In the genomic region with DNA sequence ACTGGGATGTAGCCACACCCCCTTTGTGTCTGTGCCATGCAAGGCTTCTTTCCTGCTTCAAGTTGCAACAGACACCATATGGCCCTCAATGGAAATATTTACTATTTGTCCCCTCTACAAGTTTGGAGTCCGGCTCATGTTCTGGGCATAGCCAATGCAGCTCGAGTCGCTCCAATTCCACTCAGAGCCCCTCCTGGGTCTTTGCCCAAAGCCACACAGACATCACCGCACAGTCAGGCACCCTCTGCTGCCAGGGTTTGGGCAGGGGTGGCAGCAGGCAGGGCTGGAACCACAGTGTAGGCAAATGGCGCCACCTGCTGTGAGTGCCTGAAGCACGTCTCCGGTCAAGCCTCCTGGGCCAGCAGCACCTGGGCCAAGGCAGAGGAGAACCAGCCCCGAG, we compare ENCODE assay signal across 8 mouse cellular contexts. TPM values are rescaled to one million over a fixed set of nuclear protein-coding genes. Genes with fewer than 3 reads are reported as not detected.
DNase-seq lines count a peak whose midpoint lies in the region; ATAC-seq and TF ChIP-seq lines count a peak whose summit lies in the region.

No protein-coding gene starts in this region.

- no peak overlapping the region for H3K4me2 ChIP-seq in heart, embryonic 15.5 days
- H3K4me2 ChIP-seq in neural tube, embryonic 14.5 days (ENCODE audit: low read depth, low read length), result no peak overlapping the region

- DNase-seq in 416B (ENCODE audit: low read depth), result peak; percentile 67
- peak; percentile 44 for DNase-seq in adrenal gland, adult 8-10 months
- peak; percentile 78 for DNase-seq in embryonic facial prominence, embryonic 10.5 days (ENCODE audit: low spot score)
- peak; percentile 84 to 85 for DNase-seq in kidney, postnatal 25 days
- peak; percentile 51 to 57 for DNase-seq in lung, adult 18-20 months
- DNase-seq in thymus, adult 2 months, result peak; percentile 64

- peak; percentile 74; the same call in 1 of the 2 replicates for TF ChIP-seq CTCF in thymus, adult 2 months (IDR thresholded peaks at IDR 0.05; ENCODE audit: borderline replicate concordance, control insufficient read depth, extremely low read depth, insufficient read depth, low read length, poor library complexity)

- ATAC-seq in heart, embryonic 15.5 days (replicated peaks; ENCODE audit: insufficient number of reproducible peaks, insufficient read depth, low FRiP score, low read depth), result 0 out of 2 replicates have a peak, but pooled peaks have one; percentile 19
- 0 out of 2 replicates have a peak, but pooled peaks have one; percentile 29 for ATAC-seq in neural tube, embryonic 14.5 days (ENCODE audit: low read depth)

- no peaks in the 10 kb centered on the region for H3K9me3 ChIP-seq in embryonic facial prominence, embryonic 10.5 days
- H3K9me3 ChIP-seq in heart, embryonic 15.5 days (replicated peaks), result no peaks in the 10 kb centered on the region
- no peaks in the 10 kb centered on the region for H3K9me3 ChIP-seq in neural tube, embryonic 14.5 days (ENCODE audit: control insufficient read depth, low read length)

- 33% methylated on average over 8 of the region's 8 CpGs for WGBS in embryonic facial prominence, embryonic 10.5 days
- WGBS in heart, embryonic 15.5 days, result 24% methylated on average over 8 of the region's 8 CpGs
- 18% methylated on average over 8 of the region's 8 CpGs for WGBS in neural tube, embryonic 14.5 days
- 28% methylated on average over 8 of the region's 8 CpGs for WGBS in thymus, adult 2 months

- H3K36me3 ChIP-seq in embryonic facial prominence, embryonic 10.5 days (replicated peaks), result peaks cover 29% of the 10 kb centered on the region
- H3K36me3 ChIP-seq in heart, embryonic 15.5 days, result peaks cover 12% of the 10 kb centered on the region; the same call in 1 of the 2 replicates
- peaks cover 6% of the 10 kb centered on the region; the same call in 1 of the 2 replicates for H3K36me3 ChIP-seq in neural tube, embryonic 14.5 days (ENCODE audit: control insufficient read depth, insufficient read depth, low read length)
- H3K36me3 ChIP-seq in thymus, adult 2 months (ENCODE audit: control insufficient read depth, insufficient read depth, low read length), result no peaks in the 10 kb centered on the region

- no peak for TF ChIP-seq POLR2A in thymus, adult 2 months (IDR thresholded peaks at IDR 0.05; ENCODE audit: control insufficient read depth, extremely low read depth, insufficient read depth, low read length, poor library complexity)

- H3K9ac ChIP-seq in heart, embryonic 15.5 days, result no peak overlapping the region
- H3K9ac ChIP-seq in neural tube, embryonic 14.5 days (replicated peaks; ENCODE audit: low read depth, low read length), result no peak overlapping the region

- peaks cover 61% of the 10 kb centered on the region for H3K4me1 ChIP-seq in embryonic facial prominence, embryonic 10.5 days
- H3K4me1 ChIP-seq in heart, embryonic 15.5 days (replicated peaks), result peaks cover 11% of the 10 kb centered on the region
- H3K4me1 ChIP-seq in neural tube, embryonic 14.5 days (ENCODE audit: control insufficient read depth, insufficient read depth, low read length), result peaks cover 19% of the 10 kb centered on the region
- H3K4me1 ChIP-seq in thymus, adult 2 months (replicated peaks; ENCODE audit: control insufficient read depth, insufficient read depth, low read length), result no peaks in the 10 kb centered on the region

- H3K27me3 ChIP-seq in embryonic facial prominence, embryonic 10.5 days (replicated peaks; ENCODE audit: low read depth, poor library complexity, severe bottlenecking), result peaks cover 22% of the 10 kb centered on the region
- no peaks in the 10 kb centered on the region; the same call in 1 of the 2 replicates for H3K27me3 ChIP-seq in heart, embryonic 15.5 days
- H3K27me3 ChIP-seq in neural tube, embryonic 14.5 days (ENCODE audit: control insufficient read depth, insufficient read depth, low read length), result no peaks in the 10 kb centered on the region
- H3K27me3 ChIP-seq in thymus, adult 2 months (ENCODE audit: control insufficient read depth, insufficient read depth, low read length), result no peaks in the 10 kb centered on the region

- peak overlapping the region; percentile 59; the same call in 1 of the 2 replicates for H3K27ac ChIP-seq in embryonic facial prominence, embryonic 10.5 days (replicated peaks)
- H3K27ac ChIP-seq in heart, embryonic 15.5 days, result no peak overlapping the region
- H3K27ac ChIP-seq in neural tube, embryonic 14.5 days (ENCODE audit: low read depth, low read length), result no peak overlapping the region
- no peak overlapping the region for H3K27ac ChIP-seq in thymus, adult 2 months (ENCODE audit: control insufficient read depth, insufficient read depth, low read length)

- no peak overlapping the region for H3K4me3 ChIP-seq in embryonic facial prominence, embryonic 10.5 days
- no peak overlapping the region for H3K4me3 ChIP-seq in heart, embryonic 15.5 days
- H3K4me3 ChIP-seq in neural tube, embryonic 14.5 days (ENCODE audit: low read depth, low read length), result no peak overlapping the region
- no peak overlapping the region for H3K4me3 ChIP-seq in thymus, adult 2 months (ENCODE audit: control insufficient read depth, insufficient read depth, low read length)

RNA-seq across cellular contexts. Expression of gene Slc35c2, which starts 11.8 kb away (rescaled TPM):
- 10 to 100 TPM; 56.7 to 62.1 (median 58.3) TPM for total RNA-seq in adrenal gland, adult 8-10 months (2022)
- polyA plus RNA-seq in embryonic facial prominence, embryonic 10.5 days (2016; fragmentation: Nextera tagmentation; extraction: Ambion mirVana), result 59.2 and 64.6 TPM in 2 replicates
- polyA plus RNA-seq in heart, embryonic 15.5 days (2015; fragmentation: Nextera tagmentation; extraction: Ambion mirVana), result 32.1 and 45.7 TPM in 2 replicates
- polyA plus RNA-seq in neural tube, embryonic 14.5 days (2014; fragmentation: Nextera tagmentation; extraction: Ambion mirVana), result 54.1 and 59.0 TPM in 2 replicates
- polyA plus RNA-seq in thymus, adult 2 months (2012; rRNA removed), result 78.7 and 82.3 TPM in 2 replicates

RNA-seq across cellular contexts. Expression of gene Cdh22, which starts 41.2 kb away (rescaled TPM):
- 1 to 10 TPM; 1.8 to 3.5 (median 2.5) TPM for total RNA-seq in adrenal gland, adult 8-10 months (2022)
- 0.91 and 1.1 TPM in 2 replicates for polyA plus RNA-seq in embryonic facial prominence, embryonic 10.5 days (2016; fragmentation: Nextera tagmentation; extraction: Ambion mirVana)
- 0.15 and 0.36 TPM in 2 replicates for polyA plus RNA-seq in heart, embryonic 15.5 days (2015; fragmentation: Nextera tagmentation; extraction: Ambion mirVana)
- polyA plus RNA-seq in neural tube, embryonic 14.5 days (2014; fragmentation: Nextera tagmentation; extraction: Ambion mirVana), result 9.0 and 10.5 TPM in 2 replicates
- 1.2 and 1.3 TPM in 2 replicates for polyA plus RNA-seq in thymus, adult 2 months (2012; rRNA removed)

RNA-seq across cellular contexts. Expression of gene Elmo2, which starts 50.5 kb away (rescaled TPM):
- 10 to 100 TPM; 22.8 to 36.2 (median 31.4) TPM for total RNA-seq in adrenal gland, adult 8-10 months (2022)
- polyA plus RNA-seq in embryonic facial prominence, embryonic 10.5 days (2016; fragmentation: Nextera tagmentation; extraction: Ambion mirVana), result 91.0 and 93.5 TPM in 2 replicates
- polyA plus RNA-seq in heart, embryonic 15.5 days (2015; fragmentation: Nextera tagmentation; extraction: Ambion mirVana), result 33.8 and 49.5 TPM in 2 replicates
- 98.8 and 110 TPM in 2 replicates for polyA plus RNA-seq in neural tube, embryonic 14.5 days (2014; fragmentation: Nextera tagmentation; extraction: Ambion mirVana)
- polyA plus RNA-seq in thymus, adult 2 months (2012; rRNA removed), result 95.0 and 106 TPM in 2 replicates
